Mouse (Mus musculus) megakaryocyte, embryonic 14.5 days (primary cell): ENCODE results near the gene Eps8l3.

Experiments
- FLI1 ChIP-seq: IDR thresholded peaks from 2 replicates; pipeline ENCODE4 v1.6.1; 2012; ENCODE audit warnings: low read length, inconsistent platforms, mixed read lengths
- GATA1 ChIP-seq: IDR thresholded peaks from 3 replicates; pipeline ENCODE4 v1.6.1; 2012; ENCODE audit warnings: mixed read lengths, low read length, inconsistent platforms, borderline replicate concordance

DNA sequence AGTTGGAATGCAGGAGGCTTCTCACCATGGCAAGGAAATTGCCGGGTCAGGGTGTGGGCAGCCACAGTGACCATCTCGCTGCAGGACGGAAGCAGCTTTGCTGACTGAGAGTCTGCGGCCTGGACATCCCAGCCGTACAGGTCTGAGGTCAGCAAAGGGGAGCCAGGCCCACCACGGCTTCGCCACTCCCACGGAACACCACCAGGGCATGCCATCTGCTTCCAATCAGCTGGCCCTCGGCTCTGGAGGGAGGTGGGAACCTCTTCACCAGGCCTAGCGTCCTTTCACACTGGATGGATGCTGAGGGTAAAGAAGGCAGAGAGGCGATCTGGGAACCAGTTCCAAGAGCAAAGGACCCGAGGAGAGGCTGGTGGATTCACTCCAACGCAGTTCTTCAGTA is 21.7 kb upstream of the Eps8l3 start:
- TF ChIP-seq GATA1 (no peak), FLI1 (no peak)
